Comparison of ENCODE assay signal across 21 mouse cellular contexts in the genomic region with DNA sequence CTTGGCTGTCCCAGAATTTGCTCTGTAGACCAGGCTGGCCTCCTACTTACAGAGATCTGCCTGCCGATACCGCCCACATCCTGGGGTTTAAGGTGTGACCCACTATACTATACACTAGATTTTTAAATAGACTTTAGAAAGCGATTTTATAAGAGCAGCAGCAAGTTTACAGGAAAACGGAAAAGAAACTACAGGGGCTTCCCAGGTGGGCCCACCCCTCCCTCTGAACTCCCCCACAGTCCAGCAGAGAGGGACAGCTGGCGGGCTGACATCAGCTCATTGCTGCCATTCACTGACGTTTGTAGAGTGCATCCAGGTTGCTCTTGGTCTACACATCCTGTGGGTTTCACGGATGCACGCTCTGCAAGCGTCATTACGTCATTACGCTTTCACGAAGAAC. TPM values are rescaled to one million over a fixed set of nuclear protein-coding genes. Genes with fewer than 3 reads are reported as not detected.
DNase-seq lines count a peak whose midpoint lies in the region; TF ChIP-seq lines count a peak whose summit lies in the region.
"Had no signal": no experiment of that assay in that cellular context is flagged by ENCODE, and none has a peak within 500 bp of the region (broad histone marks: within the 10 kb centered on the region; RNA-seq: fewer than 3 reads in every experiment).

No protein-coding gene starts in this region.

- no peaks in the 10 kb centered on the region for H3K36me3 ChIP-seq in thymus, adult 2 months (ENCODE audit: control insufficient read depth, insufficient read depth, low read length)
- no peaks in the 10 kb centered on the region for H3K36me3 ChIP-seq in embryonic facial prominence, embryonic 10.5 days (replicated peaks)
- H3K36me3 ChIP-seq: hindbrain, embryonic 13.5 days; limb, embryonic 12.5 days; liver, embryonic 15.5 days; lung, embryonic 15.5 days; midbrain, embryonic 12.5 days had no signal

- H3K27ac ChIP-seq in thymus, adult 2 months (ENCODE audit: control insufficient read depth, insufficient read depth, low read length), result peak overlapping the region; percentile 32; the same call in 1 of the 2 replicates
- H3K27ac ChIP-seq in embryonic facial prominence, embryonic 10.5 days (replicated peaks), result no peak overlapping the region
- H3K27ac ChIP-seq: forebrain, embryonic 13.5 days; hindbrain, embryonic 13.5 days; left cerebral cortex, adult 2 months; limb, embryonic 12.5 days; liver, embryonic 15.5 days; lung, embryonic 15.5 days; midbrain, embryonic 12.5 days had no signal

- no peak overlapping the region for H3K4me3 ChIP-seq in thymus, adult 2 months (ENCODE audit: control insufficient read depth, insufficient read depth, low read length)
- H3K4me3 ChIP-seq in embryonic facial prominence, embryonic 10.5 days, result no peak overlapping the region
- H3K4me3 ChIP-seq: forebrain, embryonic 13.5 days; hindbrain, embryonic 13.5 days; left cerebral cortex, adult 2 months; limb, embryonic 12.5 days; liver, embryonic 15.5 days; lung, embryonic 15.5 days; megakaryocyte, embryonic 14.5 days; midbrain, embryonic 12.5 days; myocyte had no signal

- H3K27me3 ChIP-seq in thymus, adult 2 months (ENCODE audit: control insufficient read depth, insufficient read depth, low read length), result no peaks in the 10 kb centered on the region
- H3K27me3 ChIP-seq in embryonic facial prominence, embryonic 10.5 days (replicated peaks; ENCODE audit: low read depth, poor library complexity, severe bottlenecking), result no peaks in the 10 kb centered on the region
- H3K27me3 ChIP-seq: limb, embryonic 12.5 days; liver, embryonic 15.5 days; lung, embryonic 15.5 days; megakaryocyte, embryonic 14.5 days; midbrain, embryonic 12.5 days had no signal

- 92% methylated on average over 12 of the region's 12 CpGs for WGBS in thymus, adult 2 months
- 91% methylated on average over 12 of the region's 12 CpGs for WGBS in embryonic facial prominence, embryonic 10.5 days

- peak; percentile 8 for DNase-seq in cerebellum, adult 11-12 months
- no peak for DNase-seq in cerebellum, postnatal 36 days
- DNase-seq in thymus, adult 2 months, result no peak
- DNase-seq in thymus, adult 18-20 months, result no peak
- DNase-seq in natural killer cell, adult 2 months (ENCODE audit: low spot score in 2 of 2), result peak; percentile 59 to 79
- DNase-seq in ovary, adult 18-20 months (ENCODE audit: low spot score), result no peak
- DNase-seq in frontal cortex, postnatal 36 days (ENCODE audit: low spot score in 2 of 2), result no peak
- no peak for DNase-seq in embryonic facial prominence, embryonic 10.5 days (ENCODE audit: low spot score)
- DNase-seq: adrenal gland, adult 2 months; cerebellum, adult 2 months; gastrocnemius, postnatal 36 days; kidney, adult 9 months had no signal

- TF ChIP-seq CTCF in thymus, adult 2 months (IDR thresholded peaks at IDR 0.05; ENCODE audit: borderline replicate concordance, control insufficient read depth, extremely low read depth, insufficient read depth, low read length, poor library complexity), result no peak

- no peak for TF ChIP-seq POLR2A in thymus, adult 2 months (IDR thresholded peaks at IDR 0.05; ENCODE audit: control insufficient read depth, extremely low read depth, insufficient read depth, low read length, poor library complexity)

- H3K9me3 ChIP-seq in embryonic facial prominence, embryonic 10.5 days, result peaks cover 8% of the 10 kb centered on the region; the same call in 1 of the 2 replicates
- H3K9me3 ChIP-seq: liver, embryonic 15.5 days; lung, embryonic 15.5 days had no signal

- peaks cover 3% of the 10 kb centered on the region for H3K4me1 ChIP-seq in thymus, adult 2 months (replicated peaks; ENCODE audit: control insufficient read depth, insufficient read depth, low read length)
- H3K4me1 ChIP-seq in embryonic facial prominence, embryonic 10.5 days, result peaks cover 6% of the 10 kb centered on the region; the same call in 1 of the 2 replicates
- H3K4me1 ChIP-seq: liver, embryonic 15.5 days; lung, embryonic 15.5 days had no signal

RNA-seq across cellular contexts. Expression of gene Smg1, which starts 51.2 kb away (rescaled TPM):
- 83.7 and 107 TPM in 2 replicates for polyA plus RNA-seq in thymus, adult 2 months (2012; rRNA removed)
- polyA plus RNA-seq in embryonic facial prominence, embryonic 10.5 days (2016; fragmentation: Nextera tagmentation; extraction: Ambion mirVana), result 19.3 and 21.8 TPM in 2 replicates

Comparison
In these comparisons a context has a peak if more than half of its experiments do, and no peak if none do; other contexts are left out.
1. DNase-seq: peak in cerebellum, adult 11-12 months (single experiment) and natural killer cell, adult 2 months (2 of 2); none in cerebellum, postnatal 36 days (0 of 2), thymus, adult 2 months (single experiment), thymus, adult 18-20 months (0 of 2), ovary, adult 18-20 months (single experiment), frontal cortex, postnatal 36 days (0 of 2) and embryonic facial prominence, embryonic 10.5 days (single experiment).